Mouse (Mus musculus): Measurements from ENCODE around the gene Fignl1. TPM values are rescaled to one million over a fixed set of nuclear protein-coding genes. Genes with fewer than 3 reads are reported as not detected.

The Fignl1 gene
- total RNA-seq (2015; ENCODE audit: low replicate concordance) (119 and 122 TPM in 2 replicates), total RNA-seq (2017; ENCODE audit: low replicate concordance) (145 and 148 TPM in 2 replicates)

DNA sequence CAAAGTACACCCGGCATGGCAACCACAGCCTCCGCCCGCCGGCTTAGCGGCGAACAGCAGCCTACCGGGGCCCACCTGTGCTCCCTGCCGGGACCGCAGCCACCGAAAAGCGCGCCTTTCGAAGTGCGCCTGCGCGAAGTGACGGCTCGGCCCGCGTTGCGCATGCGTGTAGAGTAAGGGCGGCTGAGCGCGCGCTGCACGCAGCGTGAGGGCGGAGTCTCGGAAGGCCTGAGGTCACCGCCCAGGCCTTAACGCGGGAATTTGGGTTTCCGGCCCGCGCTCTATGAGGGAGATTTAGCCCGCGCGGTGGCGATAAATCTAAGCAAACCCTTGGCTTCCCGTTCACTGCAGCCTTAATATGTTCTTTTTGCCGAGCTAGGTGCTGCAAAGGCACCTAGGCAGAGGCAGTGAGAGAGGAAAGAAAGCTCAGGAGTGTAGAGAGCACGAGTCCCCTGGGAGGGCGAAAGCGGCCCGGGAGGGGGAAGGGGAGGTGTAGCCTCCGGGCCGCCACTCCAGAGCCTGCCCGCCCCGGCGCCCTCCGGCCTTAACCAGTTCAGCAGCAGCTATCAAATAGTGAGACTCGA is at the start of gene Fignl1:
Gene Fignl1, minus strand, starts transcription at position 143 of the 584 bp plus-strand sequence.
- peak; percentile 91 for ATAC-seq (replicated peaks; ENCODE audit: low FRiP score, poor library complexity, severe bottlenecking)

- ATAC-seq (replicated peaks; ENCODE audit: low FRiP score, poor library complexity, severe bottlenecking), result no peak
Measured at GRCm38 (mm10) chr11:11856959-11857358, 48.2 kb upstream of the Fignl1 start.

- no peak for ATAC-seq (replicated peaks; ENCODE audit: low FRiP score, poor library complexity, severe bottlenecking)
Measured at GRCm38 (mm10) chr11:11855685-11856131, 46.9 kb upstream of the Fignl1 start.

DNA sequence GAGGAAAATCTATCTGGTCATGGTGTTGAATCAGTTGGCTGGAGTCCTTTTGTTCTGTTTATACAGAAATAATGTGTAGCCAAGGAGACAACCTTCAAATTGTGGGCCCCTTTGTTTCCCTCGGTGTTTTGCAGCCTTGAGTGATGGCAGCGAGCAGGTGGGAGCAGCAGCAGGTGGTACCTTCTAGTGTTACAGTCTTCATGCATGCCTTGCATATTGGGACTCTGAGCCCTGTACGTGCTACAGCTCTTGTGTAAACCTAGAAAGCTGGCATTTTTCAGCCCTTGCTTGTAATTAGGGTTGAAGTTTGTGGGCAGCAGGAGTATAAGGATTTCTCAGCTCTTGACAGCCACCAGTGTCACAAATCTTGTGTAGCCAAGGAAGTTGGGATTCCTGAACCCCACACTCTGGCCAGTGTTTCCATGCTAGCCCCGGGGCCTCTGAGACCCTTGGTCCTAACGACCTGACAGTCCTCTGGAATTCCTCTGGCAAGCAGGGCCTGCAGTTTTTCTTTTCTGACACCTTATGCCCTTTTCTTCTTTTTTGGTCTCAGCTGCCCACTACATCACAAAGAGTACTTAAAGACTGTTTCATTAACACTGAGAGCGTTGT is 46.4 kb upstream of the Fignl1 start:
- ATAC-seq (replicated peaks; ENCODE audit: low FRiP score, poor library complexity, severe bottlenecking), result no peak

DNA sequence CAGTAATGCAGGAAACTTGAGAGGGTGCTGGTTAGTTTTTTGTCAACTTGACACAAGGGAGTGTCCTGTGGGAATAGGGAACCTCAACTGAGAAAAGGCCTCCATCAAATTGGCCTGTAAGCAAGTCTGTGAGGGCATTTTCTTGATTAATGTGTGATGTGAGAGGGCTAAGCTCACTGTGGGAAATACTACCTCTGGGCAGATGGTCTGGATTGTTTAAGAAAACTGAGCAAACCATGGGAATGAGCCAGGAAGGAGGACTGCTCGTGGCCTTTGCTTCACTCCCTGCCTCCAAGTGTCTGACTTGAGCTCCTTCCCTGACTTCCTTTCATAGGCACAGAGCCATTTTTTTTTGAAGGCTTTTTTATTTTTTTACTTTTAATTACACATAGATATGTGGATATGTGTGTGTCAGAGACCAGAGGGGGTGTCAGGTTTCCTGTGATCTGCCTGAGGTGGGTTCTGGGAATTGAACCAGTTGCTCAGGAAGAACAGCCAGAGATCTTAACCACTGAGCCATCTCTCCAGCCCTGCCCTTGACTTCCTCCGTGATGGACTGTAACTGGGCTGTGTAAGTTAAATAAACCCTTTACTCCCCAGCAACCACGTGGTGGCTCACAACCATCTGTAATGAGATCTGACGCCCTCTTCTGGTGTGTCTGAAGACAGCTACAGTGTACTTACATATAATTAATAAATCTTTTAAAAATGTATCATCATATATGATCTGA is 45.1 kb upstream of the Fignl1 start:
- no peak for ATAC-seq (replicated peaks; ENCODE audit: low FRiP score, poor library complexity, severe bottlenecking)

DNA sequence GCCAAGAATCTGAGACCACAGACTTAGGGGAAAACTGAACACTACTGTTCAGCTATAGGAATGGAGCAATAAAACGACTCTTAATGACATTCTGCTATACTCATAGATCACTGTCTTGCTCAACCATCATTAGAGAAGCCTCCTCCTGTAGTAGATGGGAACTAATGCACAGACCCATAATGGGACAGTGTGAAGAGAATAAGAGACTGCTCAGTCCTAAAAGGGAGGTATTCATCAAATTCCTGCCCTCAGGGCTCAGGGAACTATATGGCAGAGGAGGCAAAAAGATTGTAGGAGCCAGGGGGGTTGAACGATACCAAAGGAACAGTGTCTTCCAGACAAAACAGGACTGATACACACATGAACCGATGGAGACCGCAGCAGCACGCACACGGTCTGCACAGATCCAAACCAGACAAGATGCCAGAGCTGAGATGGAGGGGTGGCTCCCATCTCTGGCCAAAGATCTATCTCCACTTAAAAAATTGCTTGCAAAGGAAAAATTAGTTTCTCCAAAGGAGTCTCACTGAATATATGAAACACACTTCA is 43.3 kb upstream of the Fignl1 start:
- no peak for ATAC-seq (replicated peaks; ENCODE audit: low FRiP score, poor library complexity, severe bottlenecking)

DNA sequence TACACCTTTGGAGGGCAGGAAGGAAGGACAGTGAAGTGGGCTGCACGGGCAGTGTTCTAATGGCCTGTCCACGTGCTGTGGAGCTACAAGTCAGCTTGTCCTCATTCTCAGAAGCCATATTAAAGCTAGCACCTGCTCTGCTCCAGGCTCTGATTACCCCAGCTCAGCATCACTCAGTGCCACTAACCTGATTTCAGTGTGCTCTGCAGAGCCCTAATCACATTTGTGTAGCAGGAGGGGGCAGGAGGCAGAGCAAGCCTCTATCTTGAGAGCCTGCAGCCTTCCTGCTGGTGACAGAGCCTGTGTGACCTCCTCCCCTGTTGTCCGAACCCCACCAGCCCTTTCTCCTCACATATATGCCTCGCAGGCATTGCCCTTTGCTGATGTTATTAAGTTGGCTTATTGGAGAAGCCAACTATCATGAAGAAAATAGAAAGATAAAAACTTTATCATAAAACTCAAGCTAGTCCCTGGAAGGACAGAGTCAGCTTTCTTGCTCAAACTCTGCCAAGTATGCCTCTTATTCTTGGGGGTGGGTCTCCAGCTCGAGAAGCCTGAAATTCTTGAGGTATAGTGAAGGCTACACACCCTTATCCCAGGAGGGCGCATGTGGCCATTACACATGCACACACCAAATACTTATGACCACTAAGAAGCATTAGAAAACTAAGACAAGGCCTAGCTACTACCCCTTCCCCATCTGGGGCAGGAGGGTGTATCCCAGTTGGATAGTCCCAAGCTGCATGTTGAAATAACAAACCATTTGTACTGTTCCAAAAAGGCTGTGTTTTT is 41.9 kb upstream of the Fignl1 start:
- no peak for ATAC-seq (replicated peaks; ENCODE audit: low FRiP score, poor library complexity, severe bottlenecking)

DNA sequence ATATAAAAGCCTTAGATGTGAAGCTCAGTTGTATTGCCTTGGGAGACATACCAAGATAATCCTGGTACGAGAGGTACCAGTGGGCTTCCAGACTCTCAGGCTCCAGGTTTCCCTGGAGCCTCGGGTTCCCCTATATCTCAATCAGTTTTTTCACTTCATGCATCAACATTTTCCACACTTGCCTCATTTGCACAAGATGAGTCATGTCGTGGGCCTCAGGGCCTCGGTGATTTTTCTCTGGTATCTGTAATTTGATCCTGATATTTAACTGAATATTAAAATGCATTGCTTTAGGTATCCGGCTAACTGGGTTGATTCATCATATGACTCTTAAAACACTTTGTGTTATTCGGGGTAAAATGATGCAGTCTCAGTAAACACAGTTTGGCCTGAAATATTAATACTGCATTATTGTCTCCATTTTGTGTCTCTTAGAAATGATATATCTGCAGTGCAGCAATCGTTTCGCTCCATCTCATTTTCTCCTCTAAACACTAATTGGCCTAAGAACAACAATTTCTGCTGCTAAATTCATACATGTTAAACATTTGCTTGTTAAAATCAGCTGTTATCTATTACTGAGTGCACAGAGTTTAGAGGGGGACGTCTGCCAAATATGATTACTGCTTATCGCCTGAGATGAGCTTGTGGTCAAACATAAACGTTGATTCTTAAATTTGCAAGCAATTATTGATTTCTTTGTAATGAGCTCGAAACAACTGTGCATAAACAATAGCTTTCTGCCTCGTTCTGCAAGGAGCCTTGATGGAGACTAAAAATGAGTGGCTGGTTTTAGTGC is 41.0 kb upstream of the Fignl1 start:
- ATAC-seq (replicated peaks; ENCODE audit: low FRiP score, poor library complexity, severe bottlenecking), result no peak

GRCm38 (mm10) chr11:11848467-11848866 is 39.7 kb upstream of the Fignl1 start:
- no peak for ATAC-seq (replicated peaks; ENCODE audit: low FRiP score, poor library complexity, severe bottlenecking)

GRCm38 (mm10) chr11:11845044-11845443 is 36.3 kb upstream of the Fignl1 start:
- ATAC-seq (replicated peaks; ENCODE audit: low FRiP score, poor library complexity, severe bottlenecking), result no peak

- 0 out of 2 replicates have a peak, but pooled peaks have one; percentile 22 for ATAC-seq (replicated peaks; ENCODE audit: low FRiP score, poor library complexity, severe bottlenecking)
Measured at GRCm38 (mm10) chr11:11844367-11844971, 35.7 kb upstream of the Fignl1 start.

GRCm38 (mm10) chr11:11841590-11841989 is 32.8 kb upstream of the Fignl1 start:
- peak; percentile 60 for ATAC-seq (replicated peaks; ENCODE audit: low FRiP score, poor library complexity, severe bottlenecking)

- ATAC-seq (replicated peaks; ENCODE audit: low FRiP score, poor library complexity, severe bottlenecking), result no peak
Measured at GRCm38 (mm10) chr11:11840746-11841145, 32.0 kb upstream of the Fignl1 start.

DNA sequence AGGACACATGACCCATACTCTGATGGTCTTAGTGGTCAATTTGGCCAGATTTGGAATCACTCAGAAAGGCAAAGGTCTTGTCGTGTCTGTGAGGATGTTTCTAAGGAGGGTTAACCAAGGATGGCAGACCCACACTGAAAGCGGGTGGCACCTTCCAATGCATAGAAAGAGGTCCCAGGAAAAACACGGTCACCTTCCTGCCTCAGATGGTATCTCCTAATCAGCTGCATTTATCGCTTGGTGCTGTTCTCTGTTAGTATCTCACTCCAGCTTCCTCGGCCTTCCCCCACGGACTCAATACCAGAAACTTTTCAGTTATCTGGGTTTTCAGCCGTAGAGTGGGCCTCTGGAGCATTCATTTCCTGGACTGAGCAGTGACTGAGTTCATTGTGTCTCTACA is 31.1 kb upstream of the Fignl1 start:
- ATAC-seq (replicated peaks; ENCODE audit: low FRiP score, poor library complexity, severe bottlenecking), result no peak

- ATAC-seq (replicated peaks; ENCODE audit: low FRiP score, poor library complexity, severe bottlenecking), result no peak
Measured at GRCm38 (mm10) chr11:11837384-11837783, 28.6 kb upstream of the Fignl1 start.

GRCm38 (mm10) chr11:11836713-11837370 is 28.1 kb upstream of the Fignl1 start:
- peak; percentile 86 for ATAC-seq (replicated peaks; ENCODE audit: low FRiP score, poor library complexity, severe bottlenecking)

- no peak for ATAC-seq (replicated peaks; ENCODE audit: low FRiP score, poor library complexity, severe bottlenecking)
Measured at GRCm38 (mm10) chr11:11836262-11836661, 27.5 kb upstream of the Fignl1 start.

- ATAC-seq (replicated peaks; ENCODE audit: low FRiP score, poor library complexity, severe bottlenecking), result no peak
Measured at GRCm38 (mm10) chr11:11835791-11836190, 27.0 kb upstream of the Fignl1 start.
